Mouse (Mus musculus): ENCODE results near the gene Vgll4.

Vgll4 gene

DNA sequence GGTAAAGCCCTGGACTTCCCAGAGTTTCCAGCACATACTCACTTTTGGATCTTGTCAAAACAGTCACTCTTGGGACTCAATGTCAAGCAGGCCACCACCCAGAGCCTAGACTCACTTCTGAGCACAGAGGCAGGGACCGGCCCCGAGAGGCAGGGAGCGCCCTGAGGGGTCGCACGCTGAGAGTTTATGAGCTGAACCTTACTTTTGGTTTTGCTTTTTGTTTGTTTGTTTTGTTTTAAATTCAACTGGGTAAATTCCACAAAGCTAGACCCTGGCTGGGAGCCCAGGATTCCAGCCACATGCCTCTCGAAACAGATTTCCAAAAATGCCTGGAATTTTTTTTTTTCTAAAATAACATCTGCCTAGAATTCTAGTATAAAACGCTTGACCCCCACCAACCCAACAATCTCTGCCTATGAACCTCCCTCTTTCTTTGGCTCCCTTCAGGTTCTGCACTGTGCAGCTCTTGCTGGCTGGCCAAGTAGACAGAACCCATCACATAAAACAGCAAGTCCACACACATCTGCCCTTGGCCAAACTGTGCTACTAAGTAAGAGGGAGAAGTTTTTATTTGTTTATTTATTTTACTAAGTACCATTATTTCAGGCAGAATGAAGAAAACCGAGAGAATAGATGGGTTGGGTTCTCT, 28.5 kb downstream of the Vgll4 start:
- no peak for DNase-seq (ENCODE audit: low read depth in 2 of 2, low spot score in 2 of 2)

DNA sequence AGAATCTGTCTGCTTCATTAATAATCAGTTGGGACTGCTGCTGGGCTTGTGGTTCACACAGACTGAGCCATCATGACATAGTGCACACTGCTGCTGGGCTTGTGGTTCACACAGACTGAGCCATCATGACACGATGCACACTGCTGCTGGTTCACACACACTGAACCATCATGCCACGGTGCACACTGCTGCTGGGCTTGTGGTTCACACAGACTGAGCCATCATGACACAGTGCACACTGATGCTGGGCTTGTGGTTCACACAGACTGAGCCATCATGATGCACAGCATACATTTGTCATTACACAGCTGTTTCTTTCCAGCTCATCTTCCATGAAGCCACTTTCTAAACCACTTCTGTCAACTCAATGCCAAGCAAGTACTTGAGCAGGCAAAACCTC, 30.1 kb downstream of the Vgll4 start:
- DNase-seq (ENCODE audit: low read depth in 2 of 2, low spot score in 2 of 2) = no peak

DNA sequence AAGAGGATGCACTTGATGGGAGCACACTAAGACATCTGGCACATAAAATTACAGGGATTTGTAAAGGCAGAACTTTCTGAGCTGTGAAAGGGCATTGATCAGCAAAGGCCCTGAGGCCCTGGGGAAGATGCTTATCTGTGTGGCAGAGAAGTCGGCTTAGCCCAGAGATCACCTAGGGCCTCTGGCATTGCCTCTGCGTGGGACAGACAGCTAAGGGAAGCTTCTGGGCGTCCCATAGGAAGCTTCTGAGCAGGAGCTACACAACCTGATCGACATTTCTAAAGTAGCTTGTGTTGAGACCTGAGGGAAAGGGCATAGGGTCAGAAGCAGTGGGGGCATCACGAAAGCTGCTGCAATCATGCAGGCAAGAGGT, 32.9 kb downstream of the Vgll4 start:
- DNase-seq (ENCODE audit: low read depth in 2 of 2, low spot score in 2 of 2) = no peak

DNA sequence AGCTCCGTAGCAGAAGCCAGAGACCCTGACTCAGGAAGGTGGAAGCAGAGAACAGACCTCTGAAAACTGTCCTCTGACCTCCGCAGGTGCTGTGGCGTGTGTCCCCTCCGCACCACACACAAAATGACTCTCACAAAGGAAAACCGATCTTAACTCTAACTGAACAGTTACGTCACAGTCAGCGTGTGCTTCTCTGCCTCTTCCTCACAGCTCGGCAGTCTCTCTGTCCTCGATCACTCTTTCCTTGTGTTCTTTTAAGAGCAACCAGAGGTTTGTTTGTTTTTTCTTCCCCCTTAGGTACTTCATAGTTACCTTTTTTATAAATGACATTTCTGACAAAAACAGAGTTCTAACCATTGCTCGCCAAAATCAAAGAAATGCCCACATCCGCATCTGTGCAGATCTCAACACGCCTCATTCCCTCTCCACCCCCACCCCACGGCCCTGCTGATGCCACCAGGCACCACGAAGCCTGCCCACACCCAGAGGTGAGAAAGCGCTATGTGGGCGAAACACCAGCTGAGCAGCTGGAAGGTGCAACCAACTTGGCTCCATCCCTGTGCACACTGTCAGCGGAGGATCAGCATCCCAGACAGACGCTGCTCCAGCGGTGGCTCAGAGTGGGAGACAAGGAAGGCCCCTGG, 33.4 kb downstream of the Vgll4 start:
- peak in 1 of 2 experiments; percentile 29 for DNase-seq (ENCODE audit: low read depth in 2 of 2, low spot score in 2 of 2)

DNA sequence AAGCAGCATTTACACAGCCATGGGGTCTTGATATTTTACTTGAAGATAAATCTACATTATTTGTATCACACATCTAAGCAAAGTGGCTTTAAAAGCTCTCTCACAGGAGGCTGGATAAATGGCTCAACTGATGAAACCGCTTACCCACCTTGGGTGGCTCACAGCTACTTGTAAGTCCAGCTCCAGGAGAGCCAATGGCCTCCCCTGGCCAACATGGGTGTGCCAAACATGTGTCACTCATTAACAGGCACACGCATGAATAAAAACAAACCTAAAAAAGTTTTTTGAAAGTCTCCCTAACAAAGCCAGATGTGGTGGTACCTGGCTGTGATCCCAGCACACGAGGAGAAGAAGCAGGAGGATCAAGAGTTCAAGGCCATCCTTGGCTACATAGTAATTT, 34.4 kb downstream of the Vgll4 start:
- no peak for DNase-seq (ENCODE audit: low read depth in 2 of 2, low spot score in 2 of 2)

DNA sequence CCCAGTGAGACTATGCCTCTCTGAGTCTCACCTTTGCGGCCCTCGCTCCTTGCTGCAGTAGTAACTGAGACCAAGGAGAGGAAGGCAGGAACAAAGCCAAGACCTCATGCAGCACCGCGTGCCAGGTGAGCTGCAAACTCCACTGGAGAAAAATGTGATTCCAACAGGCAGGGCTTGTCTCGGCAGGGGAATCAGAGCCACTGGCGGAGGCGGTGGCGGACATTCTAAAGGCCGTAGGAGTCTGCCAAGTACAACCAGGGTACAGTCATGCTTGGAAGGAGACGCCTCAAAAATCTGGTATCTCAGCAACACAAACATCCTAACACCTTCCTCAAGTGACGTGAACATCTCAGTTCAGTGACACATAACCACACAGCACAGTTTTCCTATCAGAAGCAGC, 35.7 kb downstream of the Vgll4 start:
- DNase-seq (ENCODE audit: low read depth in 2 of 2, low spot score in 2 of 2) = no peak

DNA sequence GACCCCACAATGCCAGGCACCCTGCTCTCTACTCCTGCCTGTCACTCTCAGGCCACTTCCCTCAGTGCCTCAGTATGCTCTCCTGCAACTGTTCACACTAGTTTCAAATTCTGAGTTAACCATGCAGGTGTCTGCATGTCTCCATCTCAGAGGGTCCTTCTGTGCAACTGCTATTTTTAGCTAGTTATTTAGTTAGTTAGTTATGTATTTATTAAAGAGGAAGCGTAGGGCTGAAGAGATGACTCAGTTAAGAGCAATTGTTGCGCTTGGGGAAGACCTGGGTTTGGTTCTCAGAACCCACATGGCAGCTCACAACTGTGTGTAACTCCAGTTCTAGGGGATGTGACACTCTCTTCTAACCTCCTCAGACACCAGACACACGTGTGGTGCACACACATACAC, 36.8 kb downstream of the Vgll4 start:
- no peak for DNase-seq (ENCODE audit: low read depth in 2 of 2, low spot score in 2 of 2)

DNA sequence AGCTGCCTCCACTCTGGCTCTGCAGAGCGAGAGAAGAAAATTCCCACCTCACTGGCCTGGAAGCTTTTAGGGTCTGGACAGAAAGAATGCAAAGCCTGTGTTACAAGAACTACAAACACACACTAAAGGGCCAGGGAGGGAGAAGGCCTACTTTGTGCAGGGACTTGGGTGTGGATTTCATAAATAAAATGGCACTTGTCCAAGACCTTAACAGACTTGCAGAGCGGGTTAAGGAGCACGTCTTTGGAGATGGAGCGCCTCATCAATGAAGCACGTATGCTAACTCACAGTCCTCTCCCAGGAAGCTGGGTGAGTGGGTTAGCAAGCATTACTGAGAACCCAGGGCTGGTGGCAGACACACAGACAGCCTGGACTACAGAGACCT, 37.7 kb downstream of the Vgll4 start:
- DNase-seq (ENCODE audit: low read depth in 2 of 2, low spot score in 2 of 2) = no peak

DNA sequence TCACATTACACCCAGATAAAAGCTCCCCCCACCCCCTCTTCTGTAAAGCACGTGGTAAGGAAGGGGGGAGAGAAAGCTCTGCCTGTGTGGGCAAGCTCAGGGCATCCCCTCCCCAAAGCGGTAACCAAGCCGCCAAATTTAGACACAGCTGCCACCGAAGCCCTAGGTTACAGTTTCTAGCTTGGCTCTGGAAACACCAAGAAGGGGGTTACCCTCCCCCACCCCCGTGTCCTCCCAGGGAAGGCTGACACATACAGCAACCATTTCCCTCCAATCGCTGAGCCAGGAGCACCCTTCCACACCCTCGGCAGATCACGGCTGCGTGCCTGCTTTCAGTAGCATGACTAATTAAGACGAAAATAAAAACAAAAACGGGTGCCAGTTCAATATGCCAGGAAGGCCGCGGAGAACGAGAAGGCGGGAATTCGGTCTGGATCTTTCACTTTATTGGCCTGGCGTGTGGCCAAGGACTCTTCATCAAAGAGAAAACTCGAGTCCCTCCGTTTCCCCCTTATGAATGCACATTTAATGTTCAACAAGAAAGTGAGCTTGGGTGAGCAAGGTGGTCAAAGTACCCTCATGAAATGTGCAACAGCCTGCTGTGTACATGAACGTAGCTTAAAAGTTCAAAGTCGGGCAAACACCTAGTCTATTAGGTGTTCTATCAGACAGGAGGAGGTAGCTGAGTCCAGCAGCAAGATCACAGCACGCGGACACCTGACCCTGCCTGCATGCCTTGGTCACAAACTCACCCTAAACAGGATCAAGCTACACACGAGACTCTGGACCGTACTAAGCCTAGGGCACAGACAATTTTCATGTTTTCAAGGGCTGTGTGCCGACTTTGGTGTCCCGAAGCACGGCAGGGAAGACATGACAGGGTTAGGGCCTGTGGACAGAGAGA, 38.3 kb downstream of the Vgll4 start:
- DNase-seq (ENCODE audit: low read depth in 2 of 2, low spot score in 2 of 2) = no peak

DNA sequence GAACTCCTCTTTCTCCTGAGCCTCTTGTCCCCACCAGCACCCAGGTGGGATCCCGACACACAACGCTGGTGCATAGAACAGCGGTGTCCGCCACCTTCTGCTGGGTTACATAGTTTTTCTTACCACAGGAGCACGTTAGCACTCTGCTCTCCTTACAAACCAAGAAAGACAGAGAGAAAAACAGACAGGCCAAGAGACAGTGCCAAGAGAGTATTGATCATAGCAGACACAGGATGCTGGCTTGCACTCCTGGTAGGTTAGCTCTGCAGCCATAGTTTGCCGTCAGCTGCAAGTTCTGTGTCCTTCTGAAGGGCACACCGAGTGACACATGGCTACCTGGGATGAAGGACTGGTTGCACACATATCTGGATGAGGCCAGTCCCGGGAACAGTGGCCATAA, 39.1 kb downstream of the Vgll4 start:
- DNase-seq (ENCODE audit: low read depth in 2 of 2, low spot score in 2 of 2) = no peak

DNA sequence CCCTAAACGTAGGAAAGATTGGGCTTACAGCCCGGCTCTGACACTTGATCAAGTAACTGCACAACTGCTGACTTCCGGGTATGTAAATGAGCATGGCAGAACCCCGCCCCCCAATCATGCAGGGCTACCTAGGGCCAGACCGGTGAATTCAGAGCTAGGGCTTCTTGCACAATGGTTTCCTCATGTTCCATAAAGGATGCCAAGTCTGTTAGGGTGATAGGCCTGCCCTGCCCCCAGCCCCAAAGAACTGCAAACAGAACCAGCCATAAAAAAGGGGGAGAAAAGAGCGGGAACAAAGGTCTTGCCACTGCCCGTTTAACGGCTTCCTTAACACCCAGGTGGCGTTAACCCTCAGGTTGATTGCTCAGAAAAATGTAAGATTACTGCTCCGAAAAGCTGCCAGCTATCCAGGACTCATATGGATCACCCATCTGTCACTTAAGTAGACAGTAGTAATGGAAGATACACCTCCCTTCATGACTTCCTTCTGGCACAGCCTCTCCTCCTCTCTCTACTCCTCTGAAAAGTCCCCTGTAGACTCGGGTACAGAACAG, 39.7 kb downstream of the Vgll4 start:
- DNase-seq (ENCODE audit: low read depth in 2 of 2, low spot score in 2 of 2) = peak in 1 of 2 experiments; percentile 40

DNA sequence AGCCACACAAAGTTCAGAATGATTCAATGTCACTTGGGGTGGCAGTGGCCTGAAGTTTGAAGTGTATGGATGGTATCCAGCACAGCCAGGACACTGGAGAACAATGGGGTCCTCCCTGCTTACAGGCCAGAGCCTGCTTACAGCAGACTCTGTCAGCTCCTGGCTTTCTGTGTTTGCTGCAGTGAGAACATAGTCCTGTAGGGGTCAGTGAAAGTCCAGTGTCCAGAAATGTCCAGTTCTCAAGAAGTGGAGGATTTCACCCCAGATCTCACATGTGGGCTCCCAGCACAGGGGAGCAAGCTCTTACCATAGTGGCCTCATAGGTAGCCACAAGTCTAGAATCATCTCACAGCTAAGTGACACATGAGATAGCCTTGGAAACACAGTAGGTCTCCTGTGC, 40.4 kb downstream of the Vgll4 start:
- no peak for DNase-seq (ENCODE audit: low read depth in 2 of 2, low spot score in 2 of 2)

DNA sequence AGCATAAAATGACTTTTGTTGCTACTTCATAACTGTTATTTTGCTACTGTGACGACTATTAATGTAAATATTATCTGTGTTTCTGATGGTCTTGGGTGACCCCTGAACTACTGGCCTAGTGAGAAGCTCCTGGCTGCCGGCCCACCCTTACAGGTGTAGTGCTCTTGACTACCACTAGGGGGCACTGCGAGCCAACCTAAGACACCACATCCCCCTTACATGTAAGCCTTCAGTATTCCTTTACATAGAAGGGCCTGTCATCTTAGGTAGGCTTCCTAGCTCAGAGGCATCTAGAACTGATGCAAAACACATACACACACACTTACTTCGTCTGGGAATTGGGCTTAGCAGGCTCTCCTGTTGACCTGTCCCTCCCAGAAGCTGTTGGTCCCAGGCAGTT, 41.3 kb downstream of the Vgll4 start:
- DNase-seq (ENCODE audit: low read depth in 2 of 2, low spot score in 2 of 2) = peak; percentile 57 to 74

DNA sequence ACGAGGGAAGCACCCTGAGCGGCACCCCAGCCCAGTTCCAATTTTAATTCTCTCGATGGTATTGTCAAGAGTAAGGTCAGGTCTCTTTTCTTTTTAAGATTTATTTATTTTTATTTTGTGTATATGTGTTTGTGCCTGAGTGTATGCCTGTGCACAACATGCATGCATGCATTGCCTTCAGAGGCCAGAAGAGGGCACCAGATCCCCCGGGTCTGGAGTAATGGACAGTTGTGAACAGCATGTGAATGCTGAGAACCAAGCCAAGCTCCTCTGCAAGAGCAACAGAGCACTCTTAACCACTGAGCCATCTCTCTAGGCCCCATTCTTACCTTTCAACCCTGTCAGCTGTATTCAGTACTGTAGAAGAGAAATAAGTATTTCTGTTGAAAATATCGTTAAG, 42.4 kb downstream of the Vgll4 start:
- no peak for DNase-seq (ENCODE audit: low read depth in 2 of 2, low spot score in 2 of 2)

DNA sequence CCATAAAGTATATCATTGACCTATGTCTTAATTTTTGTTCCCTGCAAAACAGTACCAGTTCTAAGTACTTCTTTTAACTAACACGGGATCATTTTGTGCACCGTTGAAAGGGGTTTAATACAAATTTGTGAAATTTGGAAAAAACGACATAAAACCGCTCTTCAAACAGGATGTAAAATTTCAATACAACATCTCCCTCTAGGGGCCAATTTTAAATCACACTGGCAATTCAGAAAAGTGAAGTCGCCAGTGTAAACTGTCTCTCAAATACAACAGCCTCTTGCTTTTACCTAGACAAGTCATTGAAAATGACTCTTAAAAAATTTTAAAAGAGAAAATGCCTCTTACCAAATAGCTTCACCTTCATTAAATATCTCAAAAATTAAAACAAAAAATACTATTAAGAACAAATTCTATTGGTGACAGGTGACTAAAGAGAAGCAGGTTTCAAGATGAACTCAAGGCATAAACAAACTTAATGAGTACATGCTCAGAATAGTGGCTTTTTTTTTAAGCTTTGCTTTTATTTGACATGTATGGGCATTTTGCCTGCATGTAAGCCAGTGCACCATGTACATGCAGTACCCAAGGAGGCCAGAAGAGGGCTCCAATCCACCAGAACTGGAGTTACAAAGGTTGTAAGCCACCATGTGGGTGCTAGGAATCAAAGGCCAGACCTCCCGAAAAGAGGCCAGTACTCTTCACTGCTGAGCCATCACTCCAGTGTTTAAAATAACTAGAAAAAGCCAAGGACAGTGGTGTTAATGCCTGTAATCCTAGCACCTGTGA, 43.2 kb downstream of the Vgll4 start:
- DNase-seq (ENCODE audit: low read depth in 2 of 2, low spot score in 2 of 2) = peak; percentile 64 to 72

DNA sequence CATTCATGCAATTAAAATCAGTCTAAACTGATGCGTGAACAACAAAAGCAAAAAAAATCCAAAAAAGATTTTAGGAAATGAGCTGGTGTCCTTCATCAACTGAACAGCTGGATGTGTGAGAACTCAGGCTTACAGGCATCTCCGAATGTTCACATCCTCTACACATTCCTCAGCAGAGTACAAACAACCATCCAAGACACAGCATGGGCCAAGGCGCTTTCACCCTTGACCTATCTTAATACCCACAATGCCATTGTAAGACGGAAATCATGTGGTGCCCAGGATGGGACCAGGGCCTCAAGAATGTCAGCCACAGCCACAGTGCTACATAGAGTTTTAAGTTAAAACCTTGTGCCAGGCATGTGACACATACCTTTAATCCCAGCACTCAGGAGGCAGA, 44.6 kb downstream of the Vgll4 start:
- no peak for DNase-seq (ENCODE audit: low read depth in 2 of 2, low spot score in 2 of 2)

DNA sequence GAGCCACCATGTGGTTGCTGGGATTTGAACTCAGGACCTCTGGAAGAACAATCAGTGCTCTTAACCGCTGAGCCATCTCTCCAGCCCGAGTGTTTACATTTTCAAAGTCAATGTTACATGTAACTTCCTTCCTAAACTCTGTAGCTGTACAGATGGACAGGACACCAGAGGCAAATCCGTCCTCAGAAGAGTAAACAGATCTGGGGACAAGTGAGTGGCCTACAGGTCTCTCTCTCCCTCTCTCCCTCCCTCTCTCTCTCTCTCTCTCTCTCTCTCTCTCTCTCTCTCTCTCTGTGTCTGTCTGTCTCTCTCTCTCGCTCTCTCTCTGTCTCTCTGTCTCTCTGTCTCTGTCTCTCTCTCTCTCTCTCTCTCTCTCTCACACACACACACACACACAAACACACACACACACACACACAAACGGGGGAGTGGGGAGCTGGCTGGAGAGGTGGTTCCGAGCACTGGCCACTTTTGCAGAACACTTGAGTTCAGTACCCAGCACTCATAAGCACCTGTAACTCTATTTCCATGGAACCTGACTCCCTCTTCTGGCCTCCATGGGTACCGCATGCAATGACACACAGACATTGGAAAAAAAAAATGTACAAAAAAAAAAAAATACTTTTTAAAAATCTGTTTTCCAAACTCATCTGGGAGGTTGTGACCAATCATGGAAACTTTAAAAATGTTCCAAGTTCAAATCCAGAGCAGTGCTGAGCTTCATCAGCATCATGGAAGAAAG, 47.3 kb downstream of the Vgll4 start:
- peak in 1 of 2 experiments; percentile 47 for DNase-seq (ENCODE audit: low read depth in 2 of 2, low spot score in 2 of 2)

DNA sequence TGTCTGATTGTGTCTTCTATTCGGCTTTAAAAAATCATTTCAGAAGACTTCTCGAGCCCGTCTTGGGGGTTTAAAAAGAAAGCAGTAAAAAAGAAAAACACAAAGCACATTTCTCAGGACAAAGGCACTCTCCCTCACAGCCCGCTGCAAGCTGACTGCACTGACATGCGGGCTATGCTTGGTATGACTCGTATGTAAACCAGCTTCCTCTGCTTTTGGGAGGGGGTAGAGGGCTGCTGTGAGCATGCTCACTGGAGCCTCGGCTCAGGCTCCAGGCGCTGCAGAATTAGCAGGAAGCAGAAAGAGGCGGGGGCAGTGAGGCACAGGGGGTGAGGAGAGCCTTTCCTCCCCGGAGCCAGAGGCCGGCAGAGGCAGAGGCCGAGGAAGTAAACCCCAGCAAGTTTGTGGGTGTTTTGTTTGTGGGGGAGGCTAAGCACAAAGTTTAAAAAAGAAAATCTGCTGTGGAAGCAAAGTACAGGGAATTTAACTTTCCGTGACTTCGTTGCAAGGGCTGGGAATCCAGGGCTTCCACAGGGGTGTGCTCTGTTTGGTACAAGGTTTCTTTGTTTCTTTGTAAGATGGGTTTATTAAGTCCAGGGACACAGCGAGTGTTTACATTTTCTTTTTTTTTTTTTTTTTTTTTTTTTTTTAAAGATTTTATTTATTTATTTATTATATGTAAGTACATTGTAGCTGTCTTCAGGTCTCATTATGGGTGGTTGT, 48.0 kb downstream of the Vgll4 start:
- peak; percentile 66 to 79 for DNase-seq (ENCODE audit: low read depth in 2 of 2, low spot score in 2 of 2)

DNA sequence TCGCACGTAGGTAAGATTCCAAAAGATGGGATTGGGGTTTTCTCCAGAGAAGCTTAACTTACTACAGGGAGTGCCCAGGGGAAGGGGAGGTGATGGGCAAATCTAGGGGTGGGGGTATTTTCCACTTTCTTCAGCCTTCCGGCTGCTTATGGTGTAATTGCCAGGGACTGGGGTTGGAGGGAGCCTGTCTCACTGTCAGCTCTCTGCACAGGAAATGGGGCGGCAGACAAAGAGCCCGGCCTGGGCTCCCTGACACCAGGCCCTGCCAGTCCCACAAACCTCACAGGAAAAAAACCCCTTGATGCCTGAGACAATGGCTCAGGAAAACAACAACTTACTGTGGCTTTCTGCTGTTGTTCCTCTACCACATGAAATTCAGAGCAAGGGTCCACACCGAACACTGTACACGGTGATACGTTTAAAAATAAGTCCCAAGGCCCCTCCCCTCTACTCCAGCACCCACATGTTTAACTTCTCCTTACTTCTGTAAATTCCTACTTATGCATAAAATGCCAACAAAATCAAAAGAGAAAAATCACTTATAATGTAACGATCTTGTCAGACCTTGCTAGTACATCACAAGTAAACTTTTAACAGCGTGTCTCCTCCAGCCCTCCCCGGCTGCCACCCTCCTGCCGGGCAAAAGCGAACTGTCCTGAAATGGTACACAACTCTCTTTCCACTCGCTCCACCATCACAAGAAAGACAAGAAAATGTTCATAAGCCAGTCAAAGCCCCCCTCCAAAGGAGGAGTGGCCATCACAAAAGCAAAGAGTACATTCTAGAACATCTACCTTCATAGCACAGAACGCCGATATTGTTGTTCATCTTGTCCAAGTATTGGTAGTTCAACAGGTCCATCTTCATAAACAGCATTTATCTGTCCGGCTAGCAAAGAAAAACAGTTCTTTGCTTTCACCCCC, 49.0 kb downstream of the Vgll4 start:
- DNase-seq (ENCODE audit: low read depth in 2 of 2, low spot score in 2 of 2) = peak; percentile 66 to 71
